Mouse (Mus musculus): ENCODE data around the gene Best1. TPM values are rescaled to one million over a fixed set of nuclear protein-coding genes. Genes with fewer than 3 reads are reported as not detected.
A peak's percentile ranks its signal among the peaks of the same experiment; 100 is the strongest.

Best1 gene
- polyA plus RNA-seq, 1 experiment from 2014 or later: 1.5 TPM

- Histone ChIP-seq H3K36me3 (ENCODE audit: control insufficient read depth, insufficient read depth, low read length) (no peaks in the 10 kb centered on the region), H3K4me1 (ENCODE audit: control insufficient read depth, insufficient read depth, low read length) (peaks cover 6% of the 10 kb centered on the region; the same call in 1 of the 2 replicates), H3K9me3 (ENCODE audit: control insufficient read depth, low read length) (no peaks in the 10 kb centered on the region), H3K4me3 (ENCODE audit: low read depth, low read length) (peak overlapping the region; percentile 51), H3K4me2 (ENCODE audit: low read depth) (peak overlapping the region; percentile 80), H3K27ac (ENCODE audit: low read depth, low read length) (peak overlapping the region; percentile 37; the same call in 1 of the 2 replicates), H3K9ac (ENCODE audit: low read length) (peak overlapping the region; percentile 68), H3K27me3 (ENCODE audit: control insufficient read depth, insufficient read depth, low read length) (no peaks in the 10 kb centered on the region)
- WGBS: 6% methylated on average over 43 of the region's 44 CpGs
- DNase-seq (ENCODE audit: low spot score) (peak; percentile 93), ATAC-seq (ENCODE audit: insufficient read depth, low FRiP score, low TSS enrichment) (peak; percentile 98)
Measured at GRCm38 (mm10) chr19:10017637-10018526, 16.4 kb upstream of the Best1 start.

GRCm38 (mm10) chr19:10016151-10016550 is 14.7 kb upstream of the Best1 start:
- H3K27ac ChIP-seq (ENCODE audit: low read depth, low read length): no peak overlapping the region
- no peak for DNase-seq (ENCODE audit: low spot score)
- no peak for ATAC-seq (ENCODE audit: insufficient read depth, low FRiP score, low TSS enrichment)
- H3K9ac ChIP-seq (ENCODE audit: low read length): no peak overlapping the region
- H3K4me1 ChIP-seq (ENCODE audit: control insufficient read depth, insufficient read depth, low read length): peaks cover 6% of the 10 kb centered on the region; the same call in 1 of the 2 replicates
- WGBS: 92% methylated on average over 4 of the region's 4 CpGs
- no peaks in the 10 kb centered on the region for H3K36me3 ChIP-seq (ENCODE audit: control insufficient read depth, insufficient read depth, low read length)
- H3K4me3 ChIP-seq (ENCODE audit: low read depth, low read length): no peak overlapping the region
- no peaks in the 10 kb centered on the region for H3K9me3 ChIP-seq (ENCODE audit: control insufficient read depth, low read length)
- H3K4me2 ChIP-seq (ENCODE audit: low read depth): no peak overlapping the region
- no peaks in the 10 kb centered on the region for H3K27me3 ChIP-seq (ENCODE audit: control insufficient read depth, insufficient read depth, low read length)

- peaks cover 6% of the 10 kb centered on the region; the same call in 1 of the 2 replicates for H3K4me1 ChIP-seq (ENCODE audit: control insufficient read depth, insufficient read depth, low read length)
- no peak overlapping the region for H3K9ac ChIP-seq (ENCODE audit: low read length)
- WGBS: 68% methylated on average over 4 of the region's 4 CpGs
- no peak for DNase-seq (ENCODE audit: low spot score)
- ATAC-seq (ENCODE audit: insufficient read depth, low FRiP score, low TSS enrichment): no peak
- H3K9me3 ChIP-seq (ENCODE audit: control insufficient read depth, low read length): no peaks in the 10 kb centered on the region
- H3K27me3 ChIP-seq (ENCODE audit: control insufficient read depth, insufficient read depth, low read length): no peaks in the 10 kb centered on the region
- H3K36me3 ChIP-seq (ENCODE audit: control insufficient read depth, insufficient read depth, low read length): no peaks in the 10 kb centered on the region
- no peak overlapping the region for H3K4me2 ChIP-seq (ENCODE audit: low read depth)
- no peak overlapping the region for H3K4me3 ChIP-seq (ENCODE audit: low read depth, low read length)
- no peak overlapping the region for H3K27ac ChIP-seq (ENCODE audit: low read depth, low read length)
Measured at GRCm38 (mm10) chr19:10015442-10015841, 14.0 kb upstream of the Best1 start.

- Histone ChIP-seq H3K4me2 (ENCODE audit: low read depth) (no peak overlapping the region), H3K4me3 (ENCODE audit: low read depth, low read length) (no peak overlapping the region), H3K9me3 (ENCODE audit: control insufficient read depth, low read length) (no peaks in the 10 kb centered on the region), H3K4me1 (ENCODE audit: control insufficient read depth, insufficient read depth, low read length) (peaks cover 6% of the 10 kb centered on the region; the same call in 1 of the 2 replicates), H3K9ac (ENCODE audit: low read length) (no peak overlapping the region), H3K27me3 (ENCODE audit: control insufficient read depth, insufficient read depth, low read length) (no peaks in the 10 kb centered on the region), H3K27ac (ENCODE audit: low read depth, low read length) (no peak overlapping the region), H3K36me3 (ENCODE audit: control insufficient read depth, insufficient read depth, low read length) (no peaks in the 10 kb centered on the region)
- 85% methylated on average over 13 of the region's 13 CpGs for WGBS
- ATAC-seq (ENCODE audit: insufficient read depth, low FRiP score, low TSS enrichment) (no peak), DNase-seq (ENCODE audit: low spot score) (no peak)
Measured at GRCm38 (mm10) chr19:10014824-10015223, 13.4 kb upstream of the Best1 start.

GRCm38 (mm10) chr19:10013913-10014312 is 12.5 kb upstream of the Best1 start:
- WGBS: 49% methylated on average over 5 of the region's 5 CpGs
- no peak overlapping the region for H3K4me3 ChIP-seq (ENCODE audit: low read depth, low read length)
- DNase-seq (ENCODE audit: low spot score): peak; percentile 66
- H3K9ac ChIP-seq (ENCODE audit: low read length): no peak overlapping the region
- H3K27me3 ChIP-seq (ENCODE audit: control insufficient read depth, insufficient read depth, low read length): no peaks in the 10 kb centered on the region
- no peak for ATAC-seq (ENCODE audit: insufficient read depth, low FRiP score, low TSS enrichment)
- no peaks in the 10 kb centered on the region for H3K36me3 ChIP-seq (ENCODE audit: control insufficient read depth, insufficient read depth, low read length)
- peak overlapping the region; percentile 77; the same call in 1 of the 2 replicates for H3K27ac ChIP-seq (ENCODE audit: low read depth, low read length)
- no peak overlapping the region for H3K4me2 ChIP-seq (ENCODE audit: low read depth)
- no peaks in the 10 kb centered on the region for H3K9me3 ChIP-seq (ENCODE audit: control insufficient read depth, low read length)
- H3K4me1 ChIP-seq (ENCODE audit: control insufficient read depth, insufficient read depth, low read length): peaks cover 6% of the 10 kb centered on the region; the same call in 1 of the 2 replicates

GRCm38 (mm10) chr19:10013348-10013747 is 11.9 kb upstream of the Best1 start:
- H3K9me3 ChIP-seq (ENCODE audit: control insufficient read depth, low read length): no peaks in the 10 kb centered on the region
- ATAC-seq (ENCODE audit: insufficient read depth, low FRiP score, low TSS enrichment) (no peak), DNase-seq (ENCODE audit: low spot score) (no peak)
- H3K27me3 ChIP-seq (ENCODE audit: control insufficient read depth, insufficient read depth, low read length): no peaks in the 10 kb centered on the region
- H3K4me3 ChIP-seq (ENCODE audit: low read depth, low read length): no peak overlapping the region
- peak overlapping the region; percentile 77 for H3K27ac ChIP-seq (ENCODE audit: low read depth, low read length)
- WGBS: 58% methylated on average over 3 of the region's 3 CpGs
- H3K4me1 ChIP-seq (ENCODE audit: control insufficient read depth, insufficient read depth, low read length): 0 out of 2 replicates have a peak, but pooled peaks cover 3% of the 10 kb centered on the region
- H3K4me2 ChIP-seq (ENCODE audit: low read depth): no peak overlapping the region
- H3K9ac ChIP-seq (ENCODE audit: low read length): no peak overlapping the region
- H3K36me3 ChIP-seq (ENCODE audit: control insufficient read depth, insufficient read depth, low read length): no peaks in the 10 kb centered on the region

- Histone ChIP-seq H3K9me3 (ENCODE audit: control insufficient read depth, low read length) (no peaks in the 10 kb centered on the region), H3K36me3 (ENCODE audit: control insufficient read depth, insufficient read depth, low read length) (no peaks in the 10 kb centered on the region), H3K27ac (ENCODE audit: low read depth, low read length) (peak overlapping the region; percentile 77), H3K4me2 (ENCODE audit: low read depth) (no peak overlapping the region), H3K9ac (ENCODE audit: low read length) (no peak overlapping the region; the same call in 1 of the 2 replicates), H3K4me1 (ENCODE audit: control insufficient read depth, insufficient read depth, low read length) (0 out of 2 replicates have a peak, but pooled peaks cover 3% of the 10 kb centered on the region), H3K4me3 (ENCODE audit: low read depth, low read length) (no peak overlapping the region), H3K27me3 (ENCODE audit: control insufficient read depth, insufficient read depth, low read length) (no peaks in the 10 kb centered on the region)
- DNase-seq (ENCODE audit: low spot score): peak; percentile 64
- no peak for ATAC-seq (ENCODE audit: insufficient read depth, low FRiP score, low TSS enrichment)
- 39% methylated on average over 6 of the region's 6 CpGs for WGBS
Measured at GRCm38 (mm10) chr19:10012827-10013278, 11.4 kb upstream of the Best1 start.

GRCm38 (mm10) chr19:10011408-10011807 is 10.0 kb upstream of the Best1 start:
- Histone ChIP-seq H3K4me1 (ENCODE audit: control insufficient read depth, insufficient read depth, low read length) (no peaks in the 10 kb centered on the region), H3K4me2 (ENCODE audit: low read depth) (no peak overlapping the region), H3K27me3 (ENCODE audit: control insufficient read depth, insufficient read depth, low read length) (no peaks in the 10 kb centered on the region), H3K9me3 (ENCODE audit: control insufficient read depth, low read length) (no peaks in the 10 kb centered on the region), H3K4me3 (ENCODE audit: low read depth, low read length) (no peak overlapping the region), H3K9ac (ENCODE audit: low read length) (no peak overlapping the region), H3K36me3 (ENCODE audit: control insufficient read depth, insufficient read depth, low read length) (no peaks in the 10 kb centered on the region), H3K27ac (ENCODE audit: low read depth, low read length) (no peak overlapping the region)
- no peak for DNase-seq (ENCODE audit: low spot score)
- 72% methylated on average over 1 of the region's 1 CpGs for WGBS
- ATAC-seq (ENCODE audit: insufficient read depth, low FRiP score, low TSS enrichment): no peak

Data from neural tube, embryonic 11.5 days (tissue).